9 mouse cellular contexts compared by ENCODE assay signal in genomic region chr8:95330367-95330766, GRCm38 (mm10). TPM values are rescaled to one million over a fixed set of nuclear protein-coding genes. Genes with fewer than 3 reads are reported as not detected.
DNase-seq lines count a peak whose midpoint lies in the region; ATAC-seq and TF ChIP-seq lines count a peak whose summit lies in the region.
"Had no signal": no experiment of that assay in that cellular context is flagged by ENCODE, and none has a peak within 500 bp of the region (broad histone marks: within the 10 kb centered on the region; RNA-seq: fewer than 3 reads in every experiment).

No protein-coding gene starts in this region.

- WGBS in neural tube, embryonic 11.5 days = 84% methylated on average over 1 of the region's 1 CpGs
- 11% methylated on average over 1 of the region's 1 CpGs for WGBS in liver, embryonic 14.5 days (ENCODE audit: insufficient replicate concordance)
- WGBS in stomach, postnatal 0 days = 38% methylated on average over 1 of the region's 1 CpGs

- no peak for TF ChIP-seq EP300 in liver, embryonic 14.5 days (IDR thresholded peaks at IDR 0.05; ENCODE audit: low read depth)
- no peak for TF ChIP-seq EP300 in stomach, postnatal 0 days (optimal IDR thresholded peaks at IDR 0.05)

- peak overlapping the region; percentile 97 for H3K4me3 ChIP-seq in gastrocnemius, adult 2 months
- H3K4me3 ChIP-seq in neural tube, embryonic 11.5 days (ENCODE audit: low read depth, low read length) = peak overlapping the region; percentile 90
- no peak overlapping the region for H3K4me3 ChIP-seq in liver, embryonic 14.5 days (ENCODE audit: insufficient read depth in 1 of 2, low read depth in 2 of 2, low read length in 2 of 2)
- H3K4me3 ChIP-seq in stomach, postnatal 0 days (ENCODE audit: low read depth, low read length) = peak overlapping the region; percentile 83

- no peak for DNase-seq in gastrocnemius, adult 2 months
- no peak for DNase-seq in gastrocnemius, postnatal 10 days
- DNase-seq in neural tube, embryonic 11.5 days (ENCODE audit: low spot score) = no peak
- DNase-seq in neural tube, embryonic 10.5 days (ENCODE audit: extremely low spot score, low spot score) = no peak
- no peak for DNase-seq in liver, embryonic 14.5 days (ENCODE audit: low read depth in 3 of 3, low spot score in 3 of 3)
- DNase-seq in stomach, postnatal 0 days (ENCODE audit: low spot score) = no peak
- DNase-seq in yolk sac, embryonic 10.5 days (ENCODE audit: low spot score) = no peak

- H3K9me3 ChIP-seq in neural tube, embryonic 11.5 days (ENCODE audit: control insufficient read depth, low read length) = no peaks in the 10 kb centered on the region
- H3K9me3 ChIP-seq in liver, embryonic 14.5 days (ENCODE audit: control insufficient read depth, low read length) = no peaks in the 10 kb centered on the region
- H3K9me3 ChIP-seq in stomach, postnatal 0 days (ENCODE audit: control insufficient read depth, low read length) = no peaks in the 10 kb centered on the region

- H3K36me3 ChIP-seq in neural tube, embryonic 11.5 days (ENCODE audit: control insufficient read depth, insufficient read depth, low read length) = peaks cover 31% of the 10 kb centered on the region
- no peaks in the 10 kb centered on the region for H3K36me3 ChIP-seq in liver, embryonic 14.5 days (replicated peaks; ENCODE audit: control insufficient read depth, insufficient read depth, low read depth)
- peaks cover 27% of the 10 kb centered on the region for H3K36me3 ChIP-seq in stomach, postnatal 0 days (ENCODE audit: control insufficient read depth, insufficient read depth, low read length)

- peaks cover 9% of the 10 kb centered on the region for H3K4me1 ChIP-seq in neural tube, embryonic 11.5 days (ENCODE audit: control insufficient read depth, insufficient read depth, low read length)
- peaks cover 14 to 15% of the 10 kb centered on the region in 2 experiments for H3K4me1 ChIP-seq in liver, embryonic 14.5 days (replicated peaks; ENCODE audit: control insufficient read depth in 2 of 2, insufficient read depth in 2 of 2, low read length in 1 of 2)
- 0 out of 2 replicates have a peak, but pooled peaks cover 5% of the 10 kb centered on the region for H3K4me1 ChIP-seq in stomach, postnatal 0 days (replicated peaks; ENCODE audit: control insufficient read depth, insufficient read depth)

- intact Hi-C loops in gastrocnemius, adult 2 months (cut with DNase I) = loop anchor here (5.0 to 10.0 kb wide), 3 partner anchors 102 to 304 kb away; partner anchors contain the start of genes Cfap20, Gins3 and Katnb1

- H3K4me2 ChIP-seq in neural tube, embryonic 11.5 days (ENCODE audit: low read depth) = peak overlapping the region; percentile 73
- peak overlapping the region; percentile 76 for H3K4me2 ChIP-seq in liver, embryonic 14.5 days (ENCODE audit: low read depth)
- H3K4me2 ChIP-seq in stomach, postnatal 0 days (replicated peaks; ENCODE audit: low read depth) = peak overlapping the region; percentile 80

- TF ChIP-seq CTCF in gastrocnemius, adult 2 months (IDR thresholded peaks at IDR 0.05) = no peak
- TF ChIP-seq CTCF in liver, embryonic 14.5 days (IDR thresholded peaks at IDR 0.05; ENCODE audit: low read depth) = no peak
- TF ChIP-seq CTCF in stomach, postnatal 0 days (IDR thresholded peaks at IDR 0.05; ENCODE audit: low read depth) = no peak

- H3K9ac ChIP-seq in neural tube, embryonic 11.5 days (ENCODE audit: low read length) = peak overlapping the region; percentile 0; the same call in 1 of the 2 replicates
- no peak overlapping the region for H3K9ac ChIP-seq in liver, embryonic 14.5 days (replicated peaks)
- peak overlapping the region; percentile 93; the same call in 1 of the 2 replicates for H3K9ac ChIP-seq in stomach, postnatal 0 days (ENCODE audit: low read length)

- peak overlapping the region; percentile 98 for H3K27ac ChIP-seq in gastrocnemius, adult 2 months
- no peak overlapping the region for H3K27ac ChIP-seq in neural tube, embryonic 11.5 days (ENCODE audit: low read depth, low read length)
- no peak overlapping the region for H3K27ac ChIP-seq in liver, embryonic 14.5 days
- H3K27ac ChIP-seq in stomach, postnatal 0 days (replicated peaks) = no peak overlapping the region

- H3K27me3 ChIP-seq in neural tube, embryonic 11.5 days (ENCODE audit: control insufficient read depth, insufficient read depth, low read length) = no peaks in the 10 kb centered on the region
- no peaks in the 10 kb centered on the region for H3K27me3 ChIP-seq in liver, embryonic 14.5 days (ENCODE audit: control insufficient read depth, insufficient read depth, low read length)
- no peaks in the 10 kb centered on the region for H3K27me3 ChIP-seq in stomach, postnatal 0 days (ENCODE audit: control insufficient read depth, insufficient read depth, low read length)

- ATAC-seq in neural tube, embryonic 11.5 days (ENCODE audit: insufficient read depth, low FRiP score, low TSS enrichment) = no peak
- ATAC-seq in liver, embryonic 14.5 days (ENCODE audit: insufficient read depth) = no peak
- no peak for ATAC-seq in stomach, postnatal 0 days (ENCODE audit: low FRiP score, low TSS enrichment)
- no peak for ATAC-seq in CD4-positive, CD25-positive, alpha-beta regulatory T cell, adult 4 months

RNA-seq across cellular contexts. Expression of gene Zfp319, which starts 1.4 kb away (rescaled TPM):
- 1 to 10 TPM; 3.3 to 4.4 TPM for total RNA-seq in gastrocnemius, adult 2 months (2021)
- 1 to 10 TPM; 6.6 to 8.9 TPM for total RNA-seq in gastrocnemius, postnatal 10 days (2021)
- polyA plus RNA-seq in neural tube, embryonic 11.5 days (2014; fragmentation: Nextera tagmentation; extraction: Ambion mirVana) = 12.7 and 13.4 TPM in 2 replicates
- 0.83 and 0.96 TPM in 2 replicates for polyA plus RNA-seq in liver, embryonic 14.5 days (2012; rRNA removed)
- 0.75 and 0.81 TPM in 2 replicates for polyA plus RNA-seq in liver, embryonic 14.5 days (2014; fragmentation: Nextera tagmentation; extraction: Ambion mirVana)
- 2.5 TPM in 2 replicates for polyA plus RNA-seq in stomach, postnatal 0 days (2015; fragmentation: Nextera tagmentation; extraction: Ambion mirVana)
- polyA plus RNA-seq in CD4-positive, CD25-positive, alpha-beta regulatory T cell, adult 4 months (2017; shearing (Covaris generic)) = 1 to 10 TPM; 3.7 to 5.0 TPM

RNA-seq across cellular contexts. Expression of gene Usb1, which starts 1.7 kb away (rescaled TPM):
- total RNA-seq in gastrocnemius, adult 2 months (2021) = 1 to 10 TPM; 5.8 to 7.1 TPM
- total RNA-seq in gastrocnemius, postnatal 10 days (2021) = 10 to 100 TPM in 1 of 2 experiments, 1 to 10 TPM in 1; 8.2 to 13.1 TPM
- polyA plus RNA-seq in neural tube, embryonic 11.5 days (2014; fragmentation: Nextera tagmentation; extraction: Ambion mirVana) = 37.6 and 38.0 TPM in 2 replicates
- polyA plus RNA-seq in liver, embryonic 14.5 days (2012; rRNA removed) = 8.7 and 10.8 TPM in 2 replicates
- polyA plus RNA-seq in liver, embryonic 14.5 days (2014; fragmentation: Nextera tagmentation; extraction: Ambion mirVana) = 9.3 and 10.7 TPM in 2 replicates
- polyA plus RNA-seq in stomach, postnatal 0 days (2015; fragmentation: Nextera tagmentation; extraction: Ambion mirVana) = 21.5 and 24.6 TPM in 2 replicates
- 10 to 100 TPM; 57.2 to 69.8 TPM for polyA plus RNA-seq in CD4-positive, CD25-positive, alpha-beta regulatory T cell, adult 4 months (2017; shearing (Covaris generic))

RNA-seq across cellular contexts. Expression of gene Tepp, which starts 20.0 kb away (rescaled TPM):
- not detected for total RNA-seq in gastrocnemius, adult 2 months (2021)
- total RNA-seq in gastrocnemius, postnatal 10 days (2021) = not detected
- not detected in 2 replicates for polyA plus RNA-seq in neural tube, embryonic 11.5 days (2014; fragmentation: Nextera tagmentation; extraction: Ambion mirVana)
- polyA plus RNA-seq in liver, embryonic 14.5 days (2012; rRNA removed) = not detected in 2 replicates
- not detected in 2 replicates for polyA plus RNA-seq in liver, embryonic 14.5 days (2014; fragmentation: Nextera tagmentation; extraction: Ambion mirVana)
- polyA plus RNA-seq in stomach, postnatal 0 days (2015; fragmentation: Nextera tagmentation; extraction: Ambion mirVana) = 0.19 TPM in 1 of 2 replicates, not detected in the other
- not detected for polyA plus RNA-seq in CD4-positive, CD25-positive, alpha-beta regulatory T cell, adult 4 months (2017; shearing (Covaris generic))
- polyA plus RNA-seq: large intestine, adult 2 months had no signal

RNA-seq across cellular contexts. Expression of gene Mmp15, which starts 21.7 kb away (rescaled TPM):
- total RNA-seq in gastrocnemius, adult 2 months (2021) = 10 to 100 TPM; 13.8 to 17.0 TPM
- total RNA-seq in gastrocnemius, postnatal 10 days (2021) = 10 to 100 TPM; 37.5 to 44.2 TPM
- polyA plus RNA-seq in neural tube, embryonic 11.5 days (2014; fragmentation: Nextera tagmentation; extraction: Ambion mirVana) = 20.2 and 21.1 TPM in 2 replicates
- polyA plus RNA-seq in liver, embryonic 14.5 days (2012; rRNA removed) = 0.64 and 0.83 TPM in 2 replicates
- polyA plus RNA-seq in liver, embryonic 14.5 days (2014; fragmentation: Nextera tagmentation; extraction: Ambion mirVana) = 0.43 and 1.1 TPM in 2 replicates
- polyA plus RNA-seq in stomach, postnatal 0 days (2015; fragmentation: Nextera tagmentation; extraction: Ambion mirVana) = 19.0 and 21.7 TPM in 2 replicates
- polyA plus RNA-seq in CD4-positive, CD25-positive, alpha-beta regulatory T cell, adult 4 months (2017; shearing (Covaris generic)) = 1 to 10 TPM; 2.1 to 3.6 TPM

RNA-seq across cellular contexts. Expression of gene Cngb1, which starts 24.0 kb away (rescaled TPM):
- total RNA-seq in gastrocnemius, adult 2 months (2021) = under 1 TPM; 0.08 to 0.66 TPM
- total RNA-seq in gastrocnemius, postnatal 10 days (2021) = under 1 TPM; 0.27 to 0.73 TPM
- polyA plus RNA-seq in neural tube, embryonic 11.5 days (2014; fragmentation: Nextera tagmentation; extraction: Ambion mirVana) = 0.50 and 0.51 TPM in 2 replicates
- polyA plus RNA-seq in liver, embryonic 14.5 days (2012; rRNA removed) = 0.06 and 0.11 TPM in 2 replicates
- polyA plus RNA-seq in liver, embryonic 14.5 days (2014; fragmentation: Nextera tagmentation; extraction: Ambion mirVana) = not detected in 2 replicates
- polyA plus RNA-seq in stomach, postnatal 0 days (2015; fragmentation: Nextera tagmentation; extraction: Ambion mirVana) = 0.69 and 1.1 TPM in 2 replicates
- polyA plus RNA-seq in CD4-positive, CD25-positive, alpha-beta regulatory T cell, adult 4 months (2017; shearing (Covaris generic)) = under 1 TPM in 1 of 2 experiments, not detected in 1; 0.62 TPM

Comparison
In these comparisons a context has a peak if more than half of its experiments do, and no peak if none do; other contexts are left out.
1. H3K4me3 ChIP-seq: peak in gastrocnemius, adult 2 months (single experiment), neural tube, embryonic 11.5 days (single experiment) and stomach, postnatal 0 days (single experiment); none in liver, embryonic 14.5 days (0 of 2).
2. Peak in every context shown above with its lines, with median percentiles within 50 percentile points of each other: H3K4me2 ChIP-seq.